Mouse (Mus musculus) forebrain, postnatal 0 days (tissue): ENCODE measurements at regions not wholly inside any gene's neighbourhood (a gene's known extent, or its start where the extent isn't known, plus 50 kb on each side); places are given as distances from the start of the nearest gene placed in this dataset.

Source experiments
- ATAC-seq: fragments of 200-750 bp; cut with Nextera tagmentation; 2 replicates; pipeline ENCODE4 v1.8.0; 2017; ENCODE audit warnings: mild to moderate bottlenecking, moderate library complexity
- DNase-seq: peaks from one replicate; pipeline ENCODE4 v3.0.0-alpha.2; 2015
- H3K27ac ChIP-seq: fragments of 300-500 bp; sonication (generic); 2 replicates; pipeline ENCODE4 v1.5.1; 2014; ENCODE audit warnings: low read depth, mild to moderate bottlenecking, antibody characterized with exemption, low read length, moderate library complexity, mixed read lengths
- H3K27me3 ChIP-seq: fragments of 300-500 bp; sonication (generic); 2 replicates; pipeline ENCODE4 v1.6.1; 2014; ENCODE audit warnings: mild to moderate bottlenecking, low read length, mixed read lengths; ENCODE audit not compliant: insufficient read depth
- H3K36me3 ChIP-seq: fragments of 300-500 bp; sonication (generic); 2 replicates; pipeline ENCODE4 v1.6.1; 2014; ENCODE audit warnings: mild to moderate bottlenecking, moderate library complexity; ENCODE audit not compliant: insufficient read depth
- H3K4me1 ChIP-seq: fragments of 300-500 bp; sonication (generic); 2 replicates; pipeline ENCODE4 v1.6.1; 2014; ENCODE audit warnings: antibody characterized with exemption; ENCODE audit not compliant: insufficient read depth
- H3K4me2 ChIP-seq: fragments of 300-500 bp; sonication (generic); 2 replicates; pipeline ENCODE4 v1.6.1; 2014; ENCODE audit warnings: low read depth, mild to moderate bottlenecking, moderate library complexity
- H3K4me3 ChIP-seq: fragments of 300-500 bp; sonication (generic); 2 replicates; pipeline ENCODE4 v1.5.1; 2014; ENCODE audit warnings: low read depth, low read length, mixed read lengths
- H3K9ac ChIP-seq: fragments of 300-500 bp; sonication (generic); 2 replicates; pipeline ENCODE4 v1.6.1; 2014; ENCODE audit warnings: mild to moderate bottlenecking
- H3K9me3 ChIP-seq: fragments of 300-500 bp; sonication (generic); 2 replicates; pipeline ENCODE4 v1.6.1; 2016; ENCODE audit warnings: low read length
- CTCF ChIP-seq: sonication (generic); IDR thresholded peaks from 2 replicates; pipeline ENCODE4 v1.5.1; 2016; ENCODE audit warnings: antibody characterized with exemption, control low read depth, low read depth
- WGBS: fragments of 180-500 bp; shearing (Covaris S2); extraction: QIAGEN DNeasy Blood & Tissue Kit; methylation state at CpG from one replicate; pipeline ENCODE4 v1.1.7; 2014; 5-methylcytosine and 5-hydroxymethylcytosine counted together

DNA sequence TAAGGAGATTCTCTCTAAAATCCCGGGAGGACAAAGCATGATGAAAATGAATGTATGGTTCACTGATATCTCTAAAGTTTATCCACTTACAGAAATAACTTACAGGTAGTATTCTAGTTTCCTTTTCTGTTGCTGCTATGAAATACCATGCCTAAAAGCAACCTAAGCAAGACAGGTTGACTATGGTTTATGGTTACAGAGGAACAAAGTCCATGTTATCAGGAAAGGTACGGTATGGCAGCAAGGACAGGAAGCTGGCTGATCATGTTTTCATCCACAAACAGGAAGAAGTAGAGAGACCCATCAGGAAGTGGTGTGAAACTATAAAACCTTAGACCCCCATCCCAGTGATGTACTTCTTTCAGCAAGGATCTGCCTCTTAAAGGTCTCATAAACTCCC lies 466.4 kb upstream of the Pbx1 start:
- H3K9ac ChIP-seq: no peak overlapping the region

DNA sequence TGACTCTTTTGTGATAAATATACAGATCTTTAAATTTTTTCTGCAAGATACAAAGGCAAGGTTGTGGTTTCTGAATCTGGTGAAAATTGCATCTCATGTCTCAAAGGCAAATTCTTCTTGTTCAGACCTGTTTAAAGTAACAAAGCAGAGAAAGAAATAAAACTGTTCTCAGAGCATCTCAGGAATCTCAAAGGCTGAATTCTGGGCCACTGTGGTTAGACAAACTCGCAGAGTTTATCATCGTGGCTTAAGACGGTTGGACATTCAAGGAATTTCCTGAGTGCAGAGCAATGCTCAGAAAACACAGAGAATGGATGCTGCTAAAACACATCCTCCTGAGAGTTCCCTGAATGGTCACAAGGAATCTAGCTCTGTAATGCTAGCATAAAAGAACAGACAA lies 429.5 kb upstream of the Pbx1 start:
- 81% methylated on average over 3 of the region's 3 CpGs for WGBS
- DNase-seq (no peak), ATAC-seq (no peak)
- Histone ChIP-seq H3K36me3 (no peaks in the 10 kb centered on the region), H3K4me2 (no peak overlapping the region), H3K4me3 (no peak overlapping the region), H3K9ac (no peak overlapping the region), H3K4me1 (no peaks in the 10 kb centered on the region), H3K27me3 (no peaks in the 10 kb centered on the region), H3K27ac (no peak overlapping the region), H3K9me3 (no peaks in the 10 kb centered on the region)
- no peak for TF ChIP-seq CTCF

More for the DNA sequence above, 466.4 kb upstream of the Pbx1 start:
- DNase-seq: no peak
- H3K4me3 ChIP-seq: no peak overlapping the region
- no peaks in the 10 kb centered on the region for H3K27me3 ChIP-seq
- ATAC-seq: no peak
- TF ChIP-seq CTCF: no peak
- no peaks in the 10 kb centered on the region for H3K9me3 ChIP-seq
- no peak overlapping the region for H3K27ac ChIP-seq
- no peaks in the 10 kb centered on the region for H3K36me3 ChIP-seq
- 94% methylated on average over 2 of the region's 2 CpGs for WGBS
- no peaks in the 10 kb centered on the region for H3K4me1 ChIP-seq
- no peak overlapping the region for H3K4me2 ChIP-seq

DNA sequence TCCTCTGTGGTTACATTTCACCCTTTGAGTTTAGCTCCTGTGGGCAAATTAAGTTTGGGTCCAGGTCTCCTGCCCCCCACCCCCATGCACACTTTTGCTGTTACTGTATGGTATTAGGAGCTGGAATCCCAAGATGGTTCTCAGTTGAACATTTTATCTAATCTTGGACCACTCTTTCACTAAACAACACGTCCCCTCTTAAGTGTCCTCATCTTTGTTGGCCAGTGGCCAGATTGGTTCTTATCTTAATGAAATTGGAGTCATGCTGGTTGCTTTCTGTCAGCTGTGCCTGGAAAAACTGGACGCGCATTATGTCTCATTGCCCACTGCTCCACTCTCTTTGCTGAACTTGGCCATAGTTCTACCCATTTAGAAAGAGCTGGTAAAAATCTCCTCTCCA lies 391.1 kb upstream of the Pbx1 start:
- H3K9me3 ChIP-seq: no peaks in the 10 kb centered on the region
- no peak for DNase-seq
- H3K27me3 ChIP-seq: no peaks in the 10 kb centered on the region
- H3K9ac ChIP-seq: no peak overlapping the region
- no peak overlapping the region for H3K4me2 ChIP-seq
- H3K27ac ChIP-seq: no peak overlapping the region
- no peaks in the 10 kb centered on the region for H3K36me3 ChIP-seq
- 65% methylated on average over 3 of the region's 3 CpGs for WGBS
- TF ChIP-seq CTCF: no peak
- H3K4me1 ChIP-seq: no peaks in the 10 kb centered on the region
- H3K4me3 ChIP-seq: no peak overlapping the region
- no peak for ATAC-seq

DNA sequence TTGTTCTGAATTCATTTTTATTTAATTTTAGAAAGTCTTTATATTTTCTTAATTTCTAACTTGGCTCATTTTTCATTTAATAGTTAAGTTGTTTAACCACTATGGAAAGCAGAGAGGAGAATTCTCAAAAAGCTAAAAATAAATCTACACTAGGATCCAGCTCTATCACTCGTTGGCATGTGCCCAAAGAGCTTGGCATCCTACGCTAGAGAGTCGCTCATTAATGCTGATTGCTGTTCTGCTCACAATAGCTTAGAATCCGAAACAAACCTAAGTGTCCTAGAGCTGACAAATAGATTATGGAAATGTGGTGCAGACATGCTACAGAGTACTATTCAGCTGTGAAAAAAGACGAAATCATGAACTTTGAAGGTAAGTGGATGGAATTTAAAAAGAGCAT lies 386.3 kb upstream of the Pbx1 start:
- H3K27me3 ChIP-seq: no peaks in the 10 kb centered on the region
- peak; percentile 13 for DNase-seq
- H3K9ac ChIP-seq: no peak overlapping the region
- H3K27ac ChIP-seq: no peak overlapping the region
- no peaks in the 10 kb centered on the region for H3K4me1 ChIP-seq
- no peaks in the 10 kb centered on the region for H3K9me3 ChIP-seq
- ATAC-seq: no peak
- no peak overlapping the region for H3K4me3 ChIP-seq
- TF ChIP-seq CTCF: no peak
- no peaks in the 10 kb centered on the region for H3K36me3 ChIP-seq
- WGBS: 30% methylated on average over 5 of the region's 5 CpGs
- H3K4me2 ChIP-seq: no peak overlapping the region

DNA sequence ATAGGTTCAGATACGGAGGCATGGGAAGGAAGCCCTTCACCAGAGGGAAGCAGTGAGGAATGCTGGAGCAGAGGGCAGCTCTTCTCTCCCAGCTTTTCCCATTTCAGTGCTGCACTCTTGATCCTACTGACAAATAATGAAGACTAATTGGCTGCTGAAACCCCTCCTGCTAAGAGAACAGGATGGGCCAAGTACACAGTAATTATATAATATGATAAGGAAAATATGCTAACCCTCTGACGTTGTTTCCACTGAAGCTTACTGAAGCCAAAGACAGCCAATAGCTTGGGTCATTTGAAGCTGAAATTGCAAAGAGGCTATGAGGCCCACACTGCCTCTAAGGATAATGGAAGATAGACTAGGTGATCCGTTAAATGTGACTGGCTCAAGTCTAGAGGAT lies 375.0 kb upstream of the Pbx1 start:
- Histone ChIP-seq H3K4me2 (no peak overlapping the region), H3K27me3 (no peaks in the 10 kb centered on the region), H3K9ac (no peak overlapping the region), H3K27ac (no peak overlapping the region), H3K4me1 (no peaks in the 10 kb centered on the region), H3K4me3 (no peak overlapping the region), H3K9me3 (no peaks in the 10 kb centered on the region), H3K36me3 (no peaks in the 10 kb centered on the region)
- ATAC-seq (no peak), DNase-seq (no peak)
- TF ChIP-seq CTCF: no peak
- 59% methylated on average over 3 of the region's 3 CpGs for WGBS

DNA sequence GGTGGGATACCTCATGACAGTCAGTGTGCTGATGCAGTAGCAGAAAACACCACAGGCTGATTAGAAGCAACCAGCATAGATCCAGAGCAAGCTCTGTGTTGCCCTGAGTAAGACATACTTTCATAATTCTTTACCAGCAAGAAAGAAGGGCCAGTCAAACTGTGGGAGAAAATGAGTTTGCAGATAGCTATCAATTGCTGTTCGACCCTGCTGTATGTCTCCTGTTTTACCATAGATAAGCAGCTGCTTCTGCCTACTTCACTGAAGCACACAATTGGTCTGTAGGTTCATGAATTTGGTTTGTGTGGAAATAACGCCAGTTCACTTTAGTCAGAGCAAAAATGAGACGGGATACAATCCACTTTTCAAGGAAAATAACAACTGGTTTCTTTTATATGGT lies 373.4 kb upstream of the Pbx1 start:
- 45% methylated on average over 3 of the region's 3 CpGs for WGBS
- no peak for TF ChIP-seq CTCF
- Histone ChIP-seq H3K4me2 (no peak overlapping the region), H3K4me3 (no peak overlapping the region), H3K36me3 (no peaks in the 10 kb centered on the region), H3K4me1 (no peaks in the 10 kb centered on the region), H3K27ac (no peak overlapping the region), H3K9me3 (no peaks in the 10 kb centered on the region), H3K9ac (no peak overlapping the region), H3K27me3 (no peaks in the 10 kb centered on the region)
- ATAC-seq: no peak
- no peak for DNase-seq

DNA sequence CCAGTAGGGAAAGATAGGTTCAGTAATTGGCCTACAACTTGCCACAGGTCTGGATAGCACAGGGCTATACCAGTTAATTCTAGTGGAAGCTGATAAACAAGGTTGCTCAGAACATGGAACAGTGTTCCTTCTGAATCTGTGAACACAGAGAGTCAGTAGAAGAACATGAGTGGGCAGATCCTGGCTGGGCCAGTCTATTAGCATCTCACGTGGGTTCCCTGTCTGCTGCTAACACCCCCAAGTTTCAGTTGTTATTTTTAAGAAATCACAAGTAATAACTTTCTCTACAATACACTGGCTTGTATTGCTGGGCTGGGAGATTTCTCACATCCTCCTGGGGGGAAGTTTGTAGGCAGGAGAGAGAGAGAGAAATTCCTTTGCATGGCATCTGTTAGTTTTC lies 369.0 kb upstream of the Pbx1 start:
- WGBS: 87% methylated on average over 1 of the region's 1 CpGs
- Histone ChIP-seq H3K9me3 (no peaks in the 10 kb centered on the region), H3K4me1 (no peaks in the 10 kb centered on the region), H3K36me3 (no peaks in the 10 kb centered on the region), H3K4me2 (no peak overlapping the region), H3K27ac (no peak overlapping the region), H3K27me3 (no peaks in the 10 kb centered on the region), H3K9ac (no peak overlapping the region), H3K4me3 (no peak overlapping the region)
- ATAC-seq (no peak), DNase-seq (no peak)
- no peak for TF ChIP-seq CTCF

DNA sequence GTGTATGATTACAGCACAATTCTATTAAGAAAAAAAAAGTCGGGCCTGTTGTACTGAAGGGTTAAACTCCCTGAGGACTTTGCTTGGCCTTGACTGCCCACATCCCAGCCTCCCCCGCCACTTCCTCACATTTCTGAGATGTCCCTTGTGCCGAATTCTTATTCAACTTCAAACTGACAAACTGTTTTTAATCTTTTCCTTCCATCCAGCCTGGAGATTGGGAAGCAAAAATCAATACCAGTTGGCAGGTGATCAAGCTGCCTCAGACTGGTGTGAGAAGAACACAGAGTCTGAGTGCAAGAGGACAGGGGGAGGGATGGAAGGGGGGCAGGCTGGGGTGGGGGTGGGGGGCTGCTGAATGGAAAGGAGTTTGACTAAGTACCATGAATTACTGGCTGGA lies 354.7 kb upstream of the Pbx1 start:
- no peaks in the 10 kb centered on the region for H3K27me3 ChIP-seq
- no peaks in the 10 kb centered on the region for H3K36me3 ChIP-seq

More for the DNA sequence above, 354.7 kb upstream of the Pbx1 start:
- Histone ChIP-seq H3K9me3 (no peaks in the 10 kb centered on the region), H3K27ac (no peak overlapping the region), H3K4me2 (no peak overlapping the region), H3K4me1 (no peaks in the 10 kb centered on the region), H3K9ac (no peak overlapping the region), H3K4me3 (no peak overlapping the region)
- 58% methylated on average over 3 of the region's 3 CpGs for WGBS
- no peak for DNase-seq
- ATAC-seq: no peak
- no peak for TF ChIP-seq CTCF
